Mouse (Mus musculus) spleen, postnatal 14 days (tissue): ENCODE measurements at regions not wholly inside any gene's neighbourhood (a gene's known extent, or its start where the extent isn't known, plus 50 kb on each side); places are given as distances from the start of the nearest gene placed in this dataset.

Experiments used
- DNase-seq, 2 experiments: peaks; one replicate each; pipeline ENCODE4 v3.0.0; 2021 to 2022; ENCODE audit warnings: low spot score in 2 of 2

DNA sequence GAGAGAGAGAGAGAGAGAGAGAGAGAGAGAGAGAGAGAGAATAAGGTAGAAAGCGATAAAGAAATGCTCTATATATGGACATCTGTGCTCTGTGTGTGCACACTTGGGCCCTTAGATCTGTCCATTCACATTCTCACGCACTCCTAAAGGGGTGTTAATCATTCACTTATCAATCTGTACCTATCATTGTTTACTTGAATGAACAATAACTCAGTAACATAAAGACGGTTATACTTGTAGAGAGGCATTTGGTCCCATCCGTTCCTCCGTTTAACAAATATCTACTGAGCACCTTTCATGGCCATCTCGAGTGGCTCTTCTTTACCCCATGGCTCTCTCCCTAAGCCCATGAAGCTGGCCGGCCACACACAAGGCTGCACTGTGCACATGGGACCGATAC is 114.3 kb upstream of the Cpm start:
- DNase-seq = no peak

DNA sequence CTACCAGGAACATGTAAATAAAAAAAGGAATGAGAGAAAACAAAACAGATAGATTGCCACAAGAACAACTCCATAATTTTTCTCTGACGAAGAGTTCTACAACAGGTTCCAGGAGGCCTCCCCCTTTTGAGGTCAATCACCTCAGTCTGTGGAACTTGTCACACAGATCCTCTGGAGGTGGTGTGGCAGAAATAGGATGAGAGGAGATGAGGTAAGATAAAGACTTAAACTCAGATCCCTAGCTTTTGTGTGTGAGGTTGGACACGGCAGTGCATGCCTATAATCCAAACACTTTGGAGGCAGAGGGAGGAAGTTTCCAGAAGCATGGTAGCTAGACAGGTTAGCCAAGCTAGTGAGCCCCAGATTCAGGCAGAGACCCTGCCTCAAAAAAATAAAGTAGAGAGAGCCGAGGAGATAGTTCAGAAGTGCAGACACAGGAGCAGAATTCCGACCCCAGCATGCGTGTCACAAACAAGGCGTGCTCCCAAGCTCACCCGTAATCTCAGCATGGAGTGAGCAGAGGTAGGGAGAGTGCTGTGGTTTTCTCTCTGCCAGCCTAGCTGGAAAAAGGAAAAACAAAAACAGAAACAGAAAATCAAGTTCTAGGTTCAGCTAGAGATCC is 115.3 kb upstream of the Cpm start:
- DNase-seq = no peak

DNA sequence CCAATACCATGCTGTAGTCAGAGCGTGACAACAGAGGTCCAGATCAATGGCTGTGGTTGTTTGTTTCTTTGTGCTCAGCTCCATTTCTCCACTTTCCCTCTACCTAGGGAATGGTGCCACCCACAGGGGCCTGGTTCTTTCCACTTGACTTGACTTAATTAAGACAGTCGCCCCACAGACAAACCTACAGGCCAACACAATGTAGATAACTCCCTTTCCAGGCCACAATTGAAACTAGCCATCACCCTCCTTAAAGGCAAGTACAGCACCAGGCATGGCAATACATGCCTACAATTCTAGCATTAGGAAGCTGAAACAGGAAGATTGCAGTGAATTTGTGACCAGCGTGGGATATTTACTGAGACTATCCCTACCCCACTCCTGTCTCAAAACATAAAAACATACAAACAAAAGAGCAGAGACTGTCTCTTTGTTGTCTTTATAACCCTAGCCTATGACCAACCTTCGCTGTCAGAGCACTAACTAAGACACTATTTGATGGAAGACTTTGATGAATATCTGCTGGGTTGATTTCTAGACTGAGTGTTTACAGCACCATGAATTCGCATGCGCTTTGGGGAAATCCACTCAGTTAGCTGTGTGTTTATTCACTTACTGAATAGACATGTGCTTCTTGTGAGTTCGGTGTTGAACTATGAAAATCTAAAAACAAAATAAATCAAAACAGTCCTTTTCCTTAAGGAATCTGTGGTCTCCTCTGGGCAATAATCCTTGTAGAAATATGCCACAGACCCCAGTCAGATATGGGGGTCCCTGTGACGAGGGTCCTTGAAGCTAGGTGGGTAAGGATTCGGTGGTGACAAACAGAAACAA is 116.7 kb upstream of the Cpm start:
- DNase-seq = no peak

DNA sequence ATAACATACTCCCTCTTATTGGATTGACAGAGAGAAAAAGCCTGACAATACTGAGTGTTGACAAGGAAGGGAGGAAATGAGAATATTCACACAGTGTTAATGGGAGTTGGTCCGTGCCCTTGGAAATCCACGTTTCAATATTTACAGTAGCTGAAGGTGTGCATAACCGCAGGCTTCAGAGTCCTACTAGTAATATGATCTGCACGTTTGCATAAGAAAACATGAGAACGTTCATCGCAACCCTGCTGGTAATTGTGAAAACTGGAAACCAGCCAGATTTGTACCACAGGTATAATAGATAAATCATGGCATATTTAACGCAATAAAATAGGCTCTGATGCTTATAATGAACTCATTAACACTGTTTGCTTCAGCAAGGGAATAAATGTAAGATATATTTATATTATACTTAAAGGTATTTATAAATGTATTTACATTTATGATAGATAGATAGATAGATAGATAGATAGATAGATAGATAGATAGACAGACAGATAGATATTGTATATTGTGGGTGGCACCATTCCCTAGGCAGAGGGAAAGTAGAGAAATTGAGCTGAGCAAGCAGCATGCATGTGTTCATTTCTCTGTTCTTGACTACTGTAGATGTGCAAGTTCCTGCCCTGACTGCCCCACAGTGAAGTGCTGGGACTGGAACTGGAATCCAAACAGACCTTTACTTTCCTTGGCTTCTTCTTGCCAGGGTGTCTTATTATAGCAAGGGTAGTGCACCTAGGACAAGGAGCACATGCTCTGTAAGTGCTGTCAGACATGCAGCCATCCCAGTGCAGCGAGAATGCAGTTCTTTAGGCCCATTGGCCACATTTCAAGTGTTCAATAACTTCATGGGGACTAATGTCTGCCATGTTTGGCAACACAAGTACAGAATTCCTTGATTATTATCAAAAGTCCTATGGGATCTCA is 117.6 kb upstream of the Cpm start:
- DNase-seq = no peak

DNA sequence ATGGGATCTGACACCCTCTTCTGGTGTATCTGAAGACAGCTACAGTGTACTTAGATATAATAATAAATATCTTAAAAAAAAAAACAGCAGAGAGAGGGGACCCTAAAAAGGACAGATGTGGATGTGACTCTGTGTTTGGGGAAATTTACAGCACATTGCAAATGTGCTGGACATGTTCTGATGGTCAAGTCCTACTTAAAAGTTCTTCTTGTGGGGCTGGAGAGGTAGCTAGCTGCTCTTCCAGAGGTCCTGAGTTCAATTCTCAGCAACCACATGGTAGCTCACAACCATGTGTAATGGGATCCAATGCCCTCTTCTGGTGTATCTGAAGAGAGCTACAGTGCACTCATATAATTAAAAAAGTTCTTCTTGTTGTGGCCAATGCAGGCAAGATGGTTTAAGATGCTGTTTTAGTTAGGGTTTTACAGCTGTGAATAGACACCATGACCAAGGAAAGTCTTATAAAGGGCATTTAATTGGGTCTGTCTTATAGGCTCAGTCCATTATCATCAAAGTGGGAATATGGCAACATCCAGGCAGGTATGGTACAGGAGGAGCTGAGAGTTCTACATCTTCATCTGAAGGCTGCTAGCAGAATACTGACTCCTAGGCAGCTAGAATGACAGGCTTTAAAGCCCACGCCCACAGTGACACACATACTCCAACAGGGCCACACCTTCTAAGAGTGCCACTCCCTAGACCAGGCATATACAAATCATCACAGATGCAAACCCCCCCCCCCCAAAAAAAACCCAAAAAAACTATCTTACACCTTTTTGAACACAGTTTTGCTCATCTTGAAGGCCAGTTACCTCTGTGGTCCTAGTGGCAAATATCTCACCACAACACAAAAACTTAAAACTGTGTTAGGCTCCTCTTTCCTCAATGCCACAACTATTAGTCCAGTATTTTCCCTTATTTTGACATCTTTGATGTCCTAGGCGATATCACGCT is 118.5 kb upstream of the Cpm start:
- no peak for DNase-seq

DNA sequence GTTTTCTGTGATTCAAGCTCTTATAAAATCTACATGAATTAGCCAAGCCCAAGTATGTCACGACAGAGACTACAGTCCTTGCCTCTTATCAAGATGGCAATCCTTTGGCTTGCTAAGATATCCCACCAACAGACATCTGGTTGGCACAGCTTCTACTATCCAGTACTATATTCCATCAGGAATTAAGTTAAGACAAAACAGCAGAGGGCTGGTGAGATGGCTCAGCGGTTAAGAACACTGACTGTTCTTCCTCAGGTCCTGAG is 119.1 kb upstream of the Cpm start:
- no peak for DNase-seq

DNA sequence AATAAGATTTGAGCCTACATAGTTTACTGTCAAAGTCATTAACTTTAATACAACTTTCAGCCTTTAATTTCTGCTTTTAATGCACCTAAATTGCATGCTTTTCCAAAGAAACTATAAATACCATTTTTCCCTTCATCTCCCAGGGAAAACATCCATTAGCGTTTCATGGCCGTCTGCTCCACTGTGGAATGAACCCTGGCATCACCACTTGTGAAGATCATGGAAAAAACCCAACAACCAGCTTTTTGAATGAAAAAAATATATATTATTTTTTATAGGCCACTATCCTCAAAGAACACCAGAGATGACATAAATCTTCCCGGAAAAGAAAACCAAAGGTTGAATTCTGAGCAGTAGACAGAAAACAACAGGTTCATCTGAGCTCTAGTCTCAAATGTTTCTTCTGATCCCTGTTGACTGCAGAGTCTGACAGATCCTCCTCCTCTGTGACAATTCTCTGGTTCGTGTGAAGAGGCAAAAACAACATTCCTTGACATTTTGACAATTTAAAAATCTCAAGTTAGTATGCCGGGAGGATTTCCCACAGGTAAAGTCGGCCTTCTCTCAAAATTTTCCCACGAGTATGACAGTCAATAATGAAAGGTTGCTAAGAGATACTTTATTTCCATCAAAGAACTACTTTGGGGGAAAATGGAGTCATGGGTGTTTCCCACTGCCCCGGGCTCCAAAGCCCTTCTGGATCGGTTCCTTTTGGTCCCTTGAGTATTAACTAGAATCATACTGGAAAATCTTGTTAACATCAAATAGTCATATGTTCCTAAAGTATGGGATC is 119.7 kb upstream of the Cpm start:
- DNase-seq = no peak

DNA sequence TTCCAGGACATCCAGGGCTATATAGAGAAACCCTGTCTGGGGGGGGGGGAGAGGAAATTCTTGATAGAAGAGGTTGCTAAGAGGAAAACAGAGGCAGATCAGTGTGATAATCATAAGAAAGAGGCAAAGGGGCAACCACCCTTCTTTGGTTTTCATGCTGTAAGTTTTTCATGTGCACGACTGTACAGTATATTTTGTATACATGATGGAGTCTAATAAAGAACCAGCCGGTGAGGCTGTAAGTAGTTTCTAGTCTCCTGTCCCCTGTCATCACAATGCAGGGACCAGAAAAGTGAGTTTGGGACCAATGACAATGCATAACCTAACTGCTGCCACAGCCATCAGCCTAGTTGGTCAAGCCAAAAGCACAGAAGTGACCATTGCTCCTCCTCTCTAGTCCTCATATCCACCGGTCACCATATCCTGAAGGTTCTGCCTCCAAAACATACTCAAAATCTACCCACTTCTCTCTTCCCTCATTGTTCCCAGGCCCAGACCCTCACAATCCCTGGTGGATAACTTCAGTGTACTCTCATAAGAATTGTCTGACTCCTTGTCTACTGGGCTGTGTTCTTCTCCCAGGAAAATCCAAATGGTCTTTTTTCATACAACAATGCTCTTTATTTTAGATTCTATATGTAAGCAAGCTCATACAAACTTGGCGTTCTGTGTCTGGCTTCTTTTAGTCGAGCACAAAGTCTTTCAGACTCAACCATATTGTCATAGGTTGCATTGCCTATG is 122.9 kb upstream of the Cpm start:
- no peak for DNase-seq

DNA sequence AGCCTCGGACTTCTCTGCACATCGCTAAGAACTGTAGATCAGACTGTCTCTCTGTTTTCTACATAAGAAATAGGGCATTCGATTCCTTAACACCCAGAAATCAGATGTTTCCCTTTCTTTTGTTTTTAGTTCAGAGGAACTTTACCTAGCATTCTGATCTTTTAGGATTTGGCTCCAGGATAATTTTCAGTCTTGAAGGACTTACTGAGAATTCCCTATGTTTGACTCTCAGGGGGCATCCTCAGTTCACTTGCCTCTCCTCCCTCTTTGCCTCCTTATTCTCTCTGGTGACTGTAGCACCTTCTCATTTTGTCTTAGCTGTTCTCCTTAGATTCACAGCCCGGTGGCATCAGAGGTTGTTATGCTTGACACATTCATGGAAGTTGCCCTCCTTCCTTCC is 123.8 kb upstream of the Cpm start:
- DNase-seq = no peak

DNA sequence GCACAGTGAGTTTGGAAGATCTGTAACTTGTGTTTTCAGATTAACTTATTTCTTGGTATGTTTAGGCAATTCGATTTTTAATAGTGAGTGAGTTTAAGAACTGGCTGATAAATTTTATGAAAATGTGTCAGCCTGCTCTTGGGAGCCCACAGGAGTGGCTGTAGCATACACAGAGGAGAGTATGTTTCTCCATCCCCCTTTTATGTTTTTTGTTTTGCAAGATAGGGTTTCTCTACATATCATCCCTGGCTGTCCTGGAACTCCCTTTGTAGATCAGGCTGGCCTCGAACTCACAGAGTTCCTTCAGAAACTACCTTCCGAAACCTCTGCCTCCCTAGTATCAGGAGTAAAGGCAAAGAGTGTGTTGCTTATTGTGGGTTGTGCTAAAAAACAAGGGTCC is 124.2 kb upstream of the Cpm start:
- no peak for DNase-seq

DNA sequence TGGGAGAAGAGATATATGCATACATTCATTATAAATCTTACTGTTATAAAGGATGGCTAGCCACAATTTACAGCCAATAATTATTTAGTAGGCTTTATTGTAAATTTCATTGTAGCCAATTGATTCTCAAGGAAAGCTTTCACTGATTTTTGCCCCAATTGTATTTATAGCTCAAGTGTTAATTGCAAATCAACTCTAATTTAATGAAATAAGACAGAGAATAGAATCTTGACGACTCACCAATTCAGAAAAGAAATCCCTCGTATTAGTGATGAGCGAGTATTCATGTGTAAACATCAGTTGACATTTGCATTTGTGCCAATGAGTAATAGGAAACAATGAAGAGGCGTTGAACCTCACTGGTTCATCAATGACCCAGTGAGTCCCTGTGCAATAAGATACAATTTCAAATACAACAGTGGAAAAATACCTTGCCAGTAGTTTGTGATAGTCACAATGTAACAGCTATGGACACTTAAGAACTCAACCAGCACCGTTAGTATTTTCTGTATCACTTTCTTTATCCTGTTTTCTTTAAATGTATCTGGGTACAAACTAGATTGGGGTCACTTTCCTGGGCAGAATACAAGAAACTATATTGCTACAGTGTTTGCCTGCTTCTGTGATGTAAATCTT is 124.6 kb upstream of the Cpsf6 start:
- no peak for DNase-seq

DNA sequence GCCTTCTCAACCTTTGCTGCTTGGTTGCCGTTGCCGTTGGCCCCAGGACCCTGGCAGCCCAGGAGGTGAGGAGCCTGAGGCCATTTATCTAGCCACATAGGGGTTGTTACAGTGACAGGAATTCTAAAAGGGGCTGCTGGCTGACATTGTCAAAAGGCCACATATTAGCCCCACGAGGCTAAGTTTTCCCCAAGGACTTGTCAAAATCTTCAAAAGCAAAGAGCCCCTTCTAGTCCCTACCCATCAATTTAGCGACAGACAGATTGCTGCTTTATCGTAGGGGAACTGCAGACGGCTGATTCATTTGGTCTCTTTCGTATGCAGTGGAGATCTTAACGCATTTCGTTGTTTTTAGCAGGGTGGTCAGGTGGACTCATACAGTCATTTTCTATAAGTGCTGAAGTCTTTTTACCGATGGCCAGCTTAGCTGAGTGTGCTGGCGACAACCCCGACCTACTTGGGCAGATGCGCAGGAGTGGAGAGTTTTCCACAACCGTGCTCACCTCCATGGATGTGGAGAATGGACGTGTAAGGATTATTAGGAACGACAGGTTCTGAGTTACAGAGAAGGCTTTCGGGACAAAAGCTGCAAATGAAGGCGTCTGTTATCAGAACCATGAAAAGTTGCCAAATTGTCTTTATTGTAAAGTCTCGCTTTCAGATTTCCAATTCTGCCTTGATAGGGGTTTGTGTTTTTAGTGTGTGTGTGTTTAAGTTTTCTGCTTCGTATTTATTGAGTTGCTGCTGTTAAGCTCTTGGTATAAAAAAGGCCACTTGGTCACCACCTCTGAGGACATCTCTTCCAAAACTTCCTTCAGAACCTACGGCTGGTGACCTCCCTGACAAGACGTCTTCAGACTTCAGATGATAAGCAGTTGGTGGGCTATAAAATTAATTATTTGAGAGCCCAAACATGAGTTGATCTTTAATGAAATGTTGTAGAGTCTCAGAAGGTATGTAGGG is 123.7 kb upstream of the Cpsf6 start:
- no peak for DNase-seq

DNA sequence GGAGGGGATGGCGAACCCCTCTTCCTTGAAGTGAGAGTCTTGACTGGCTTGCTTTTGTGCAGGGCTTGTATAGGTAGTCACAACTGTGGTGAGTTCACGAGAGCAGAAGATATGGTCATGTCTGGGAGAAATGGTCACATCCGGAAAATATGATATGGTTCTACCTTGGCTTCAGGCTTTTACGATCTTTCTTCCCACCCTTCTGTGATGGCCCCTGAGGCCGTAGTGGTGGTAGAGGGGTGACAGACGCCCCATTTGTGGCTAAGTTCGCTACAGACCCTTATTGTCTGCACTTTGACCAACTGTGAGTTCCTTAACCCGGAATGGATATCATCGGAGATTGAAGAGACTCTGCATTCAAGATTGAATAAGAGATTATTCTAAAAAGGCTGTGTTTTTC is 122.9 kb upstream of the Cpsf6 start:
- DNase-seq = no peak

DNA sequence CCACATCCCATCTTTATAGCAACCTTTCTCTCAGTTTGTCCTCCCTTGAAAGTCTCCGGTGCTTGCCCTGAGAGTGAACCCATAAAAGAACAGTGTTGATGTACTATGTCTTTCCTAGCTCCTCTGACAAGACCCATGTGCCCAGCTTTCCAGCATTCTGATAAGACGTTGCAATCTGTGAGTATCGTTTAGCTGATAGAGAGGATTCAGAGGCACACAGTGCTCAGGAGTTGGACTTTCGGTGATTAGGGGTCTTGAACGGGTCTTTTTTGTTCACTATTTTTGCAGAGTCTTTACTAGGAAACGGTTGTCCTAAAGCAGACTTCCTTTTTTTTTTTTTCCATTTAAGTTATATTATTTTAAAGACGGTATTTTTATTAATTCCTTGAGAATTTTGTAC is 122.3 kb upstream of the Cpsf6 start:
- no peak for DNase-seq

DNA sequence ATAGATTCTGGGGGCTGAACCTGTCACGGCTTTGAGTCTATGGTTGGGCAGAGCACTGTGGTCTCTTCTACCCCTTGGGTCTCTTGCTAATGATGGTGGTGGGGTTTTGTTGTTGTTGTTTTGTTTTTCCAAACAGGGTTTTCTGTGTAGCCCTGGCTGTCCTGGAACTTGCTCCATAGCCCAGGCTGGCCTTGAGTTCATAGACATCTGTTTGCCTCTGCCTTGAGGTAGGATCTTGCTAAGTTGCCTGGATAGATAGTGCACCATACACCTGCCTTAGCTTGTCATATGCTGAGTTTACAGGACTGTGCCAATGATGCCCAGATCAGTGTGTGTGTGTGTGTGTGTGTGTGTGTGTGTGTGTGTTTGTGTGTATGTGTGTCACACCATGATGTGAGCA is 121.6 kb upstream of the Cpsf6 start:
- DNase-seq = no peak

DNA sequence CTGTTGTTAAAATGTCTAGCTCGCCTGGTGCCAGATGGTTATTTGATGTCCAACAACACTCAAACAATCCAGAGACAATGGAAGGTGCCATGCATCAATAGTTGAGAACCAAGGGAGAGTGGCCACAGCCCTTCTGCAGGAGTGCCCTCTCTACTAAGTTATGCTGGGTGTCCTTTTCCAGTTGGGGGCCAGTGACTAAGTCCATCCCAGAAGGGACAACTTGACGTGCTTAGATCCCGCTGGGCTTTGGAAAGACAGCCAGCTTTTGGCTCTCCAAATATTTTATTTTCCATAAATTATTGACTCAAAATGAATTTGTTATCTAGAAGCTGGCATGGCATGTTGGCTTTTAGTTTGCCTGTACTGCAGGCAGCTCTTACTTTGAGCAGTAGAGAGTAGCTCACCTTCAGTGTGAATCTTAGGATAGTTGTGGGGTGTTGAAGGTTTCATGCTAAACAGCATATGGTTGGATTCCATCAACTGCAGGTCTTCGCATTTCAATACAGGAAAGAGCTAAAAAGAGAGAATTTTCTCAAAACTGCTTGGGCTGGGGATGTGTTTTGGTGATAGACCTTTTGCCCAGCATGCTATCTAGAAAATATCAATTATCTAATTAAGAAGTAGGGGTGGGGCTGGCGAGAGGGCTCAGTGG is 120.8 kb upstream of the Cpsf6 start:
- no peak for DNase-seq

DNA sequence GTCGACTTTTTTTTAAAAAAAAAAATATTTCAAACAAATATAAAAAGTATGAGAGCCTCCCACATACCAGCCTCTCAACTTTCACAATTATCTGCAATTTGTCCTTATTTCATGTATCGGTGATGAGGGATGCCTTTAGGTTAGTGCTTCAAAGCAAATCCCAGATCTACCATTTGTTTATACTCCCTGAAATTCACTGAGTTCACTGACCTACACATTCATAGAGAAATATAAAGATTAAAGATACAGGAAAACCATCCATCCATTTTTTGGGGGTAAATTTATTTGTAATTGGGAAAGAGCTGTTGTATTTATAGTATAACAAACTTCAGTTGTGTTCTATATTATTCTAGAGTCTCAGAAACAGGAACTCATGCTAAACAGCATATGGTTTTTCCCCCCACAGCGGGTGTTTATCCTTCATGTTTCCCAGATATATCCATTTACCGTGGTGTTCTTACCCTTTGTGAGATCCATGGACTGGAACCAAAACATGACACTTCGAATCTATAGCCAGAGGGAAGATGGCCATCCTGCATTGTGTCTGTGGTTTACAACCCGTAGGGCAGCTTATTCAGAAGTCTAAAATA is 120.1 kb upstream of the Cpsf6 start:
- DNase-seq = no peak
